In the genomic region with DNA sequence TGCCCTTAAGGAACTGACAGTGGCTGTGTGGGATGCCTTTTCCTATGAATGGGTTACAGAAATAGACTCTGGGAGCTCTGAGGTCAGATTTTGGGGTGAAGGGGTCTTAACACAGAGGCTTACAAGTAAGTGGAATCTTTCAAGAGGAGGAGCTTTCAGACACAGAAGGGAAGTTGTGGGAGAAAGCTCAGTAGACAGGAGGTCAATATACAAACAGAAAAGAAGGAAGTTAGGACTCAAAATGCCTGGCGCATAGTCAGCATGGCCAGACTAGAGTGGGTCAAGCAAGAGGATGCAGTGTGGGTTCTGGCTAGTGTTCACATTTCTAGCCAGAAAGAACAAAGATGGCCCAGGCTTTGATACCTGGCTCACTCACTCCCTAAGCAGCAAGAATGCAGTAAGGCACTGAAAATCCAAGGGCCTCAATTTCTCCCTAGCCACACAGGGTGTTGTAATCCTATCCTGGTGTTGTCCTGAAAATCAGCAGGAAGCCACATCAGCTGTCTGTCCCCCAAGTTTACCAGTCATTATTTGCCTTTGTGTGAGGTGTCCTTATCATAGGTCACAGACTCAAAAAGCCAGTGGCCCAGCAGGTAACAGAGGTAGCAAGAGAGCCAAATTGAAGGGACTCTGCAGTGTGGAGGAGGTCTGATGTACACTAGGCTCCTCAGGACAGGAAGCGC, we compare ENCODE assay signal across 14 mouse cellular contexts.
"Had no signal": no experiment of that assay in that cellular context is flagged by ENCODE, and none has a peak within 500 bp of the region (broad histone marks: within the 10 kb centered on the region; RNA-seq: fewer than 3 reads in every experiment).

No protein-coding gene starts in this region.

- H3K9ac ChIP-seq: limb, embryonic 13.5 days; neural tube, embryonic 12.5 days; stomach, embryonic 15.5 days had no signal

- H3K9me3 ChIP-seq: limb, embryonic 13.5 days; midbrain, embryonic 10.5 days; neural tube, embryonic 12.5 days; stomach, embryonic 15.5 days had no signal

- DNase-seq: lung, adult 18-20 months; lung, postnatal 36 days; midbrain, embryonic 14.5 days; retina, postnatal 1 day; right cerebral cortex, postnatal 4 days; spleen, adult 18-20 months; thymus, adult 2 months; thymus, postnatal 25 days had no signal

- H3K27me3 ChIP-seq: neural tube, embryonic 12.5 days; stomach, embryonic 15.5 days had no signal

- ATAC-seq: intestine, embryonic 16.5 days had no signal

- H3K36me3 ChIP-seq: limb, embryonic 13.5 days; midbrain, embryonic 10.5 days; neural tube, embryonic 12.5 days; stomach, embryonic 15.5 days had no signal

- H3K4me3 ChIP-seq: limb, embryonic 13.5 days; midbrain, embryonic 10.5 days; myocyte; neural tube, embryonic 12.5 days; stomach, embryonic 15.5 days had no signal

- H3K27ac ChIP-seq: limb, embryonic 13.5 days; midbrain, embryonic 10.5 days; neural tube, embryonic 12.5 days; stomach, embryonic 15.5 days had no signal

- H3K4me1 ChIP-seq: neural tube, embryonic 12.5 days; stomach, embryonic 15.5 days had no signal
